Comparison of ENCODE assay signal across 17 mouse cellular contexts in the genomic region with DNA sequence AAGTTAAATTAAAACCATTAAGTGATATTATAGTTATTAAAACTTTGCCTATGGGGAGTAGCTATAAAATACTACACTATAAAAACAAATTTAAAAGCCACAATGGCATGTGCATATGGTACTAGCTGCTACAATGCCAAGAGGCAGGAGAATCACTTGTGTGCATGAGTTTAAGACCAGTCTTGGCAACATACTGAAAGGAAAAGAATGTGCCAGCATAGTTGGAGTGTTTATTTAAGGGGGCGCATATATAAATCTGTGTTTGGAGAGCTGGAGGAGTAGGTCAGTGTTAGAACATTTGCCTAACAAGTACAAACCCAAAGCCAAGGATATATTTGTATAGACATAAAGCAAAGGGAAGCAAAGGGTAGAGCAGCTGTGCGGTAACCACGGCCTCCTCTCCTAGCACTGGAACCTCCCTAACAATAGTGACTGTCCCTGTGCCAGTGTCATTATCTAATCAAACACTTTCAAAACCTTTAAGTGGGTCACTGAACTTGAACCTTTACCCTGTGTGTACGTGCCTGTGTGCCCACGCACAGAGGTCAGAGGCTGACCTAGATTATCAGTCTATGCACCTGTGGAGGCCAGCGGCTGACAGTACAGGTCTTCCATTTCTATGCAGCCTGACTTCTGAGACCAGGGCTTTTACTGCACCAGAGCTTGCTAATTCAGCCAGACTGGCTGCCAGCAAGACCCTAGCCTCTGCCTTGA. TPM values are rescaled to one million over a fixed set of nuclear protein-coding genes. Genes with fewer than 3 reads are reported as not detected.
DNase-seq lines count a peak whose midpoint lies in the region; ATAC-seq and TF ChIP-seq lines count a peak whose summit lies in the region.
"Had no signal": no experiment of that assay in that cellular context is flagged by ENCODE, and none has a peak within 500 bp of the region (broad histone marks: within the 10 kb centered on the region; RNA-seq: fewer than 3 reads in every experiment).

No protein-coding gene starts in this region.

- no peaks in the 10 kb centered on the region for H3K9me3 ChIP-seq in heart, embryonic 10.5 days
- H3K9me3 ChIP-seq in limb, embryonic 12.5 days: no peaks in the 10 kb centered on the region
- H3K9me3 ChIP-seq in limb, embryonic 10.5 days (replicated peaks): no peaks in the 10 kb centered on the region
- H3K9me3 ChIP-seq in liver, embryonic 14.5 days (ENCODE audit: control insufficient read depth, low read length): no peaks in the 10 kb centered on the region
- H3K9me3 ChIP-seq in stomach, embryonic 15.5 days: no peaks in the 10 kb centered on the region
- H3K9me3 ChIP-seq: embryonic facial prominence, embryonic 13.5 days; forebrain, embryonic 12.5 days; midbrain, embryonic 12.5 days had no signal

- DNase-seq in heart, embryonic 10.5 days (ENCODE audit: low spot score): no peak
- no peak for DNase-seq in heart, adult 9 months (ENCODE audit: low spot score in 2 of 2)
- DNase-seq in limb, embryonic 10.5 days (ENCODE audit: low spot score): no peak
- DNase-seq in liver, embryonic 14.5 days (ENCODE audit: low read depth in 3 of 3, low spot score in 3 of 3): no peak
- DNase-seq in gastrocnemius, adult 8-10 months (ENCODE audit: low spot score in 2 of 2): no peak
- DNase-seq in spleen, postnatal 14 days (ENCODE audit: low spot score in 2 of 2): no peak
- DNase-seq: adrenal gland, postnatal 10 days; cerebellum, postnatal 14 days; gastrocnemius, adult 2 months; left cerebral cortex, postnatal 4 days had no signal

- 63% methylated on average over 6 of the region's 6 CpGs for WGBS in heart, embryonic 10.5 days
- WGBS in limb, embryonic 12.5 days: 92% methylated on average over 6 of the region's 6 CpGs
- 95% methylated on average over 6 of the region's 6 CpGs for WGBS in limb, embryonic 10.5 days
- WGBS in liver, embryonic 14.5 days (ENCODE audit: insufficient replicate concordance): 69% methylated on average over 6 of the region's 6 CpGs
- WGBS in stomach, embryonic 15.5 days: 58% methylated on average over 6 of the region's 6 CpGs

- no peak for TF ChIP-seq EP300 in liver, embryonic 14.5 days (IDR thresholded peaks at IDR 0.05; ENCODE audit: low read depth)

- no peak overlapping the region for H3K9ac ChIP-seq in limb, embryonic 12.5 days (replicated peaks)
- no peak overlapping the region for H3K9ac ChIP-seq in liver, embryonic 14.5 days (replicated peaks)
- no peak overlapping the region for H3K9ac ChIP-seq in stomach, embryonic 15.5 days
- H3K9ac ChIP-seq: embryonic facial prominence, embryonic 13.5 days; forebrain, embryonic 12.5 days; midbrain, embryonic 12.5 days had no signal

- no peak for TF ChIP-seq CTCF in liver, embryonic 14.5 days (IDR thresholded peaks at IDR 0.05; ENCODE audit: low read depth)

- H3K4me1 ChIP-seq in heart, embryonic 10.5 days: peaks cover 31% of the 10 kb centered on the region
- H3K4me1 ChIP-seq in limb, embryonic 12.5 days (replicated peaks): peaks cover 21% of the 10 kb centered on the region
- no peaks in the 10 kb centered on the region for H3K4me1 ChIP-seq in limb, embryonic 10.5 days
- no peaks in the 10 kb centered on the region for H3K4me1 ChIP-seq in liver, embryonic 14.5 days (replicated peaks; ENCODE audit: control insufficient read depth in 2 of 2, insufficient read depth in 2 of 2, low read length in 1 of 2)
- H3K4me1 ChIP-seq in stomach, embryonic 15.5 days: peaks cover 12% of the 10 kb centered on the region
- H3K4me1 ChIP-seq: forebrain, embryonic 12.5 days; midbrain, embryonic 12.5 days had no signal

- no peaks in the 10 kb centered on the region for H3K27me3 ChIP-seq in heart, embryonic 10.5 days (ENCODE audit: insufficient read depth, poor library complexity, severe bottlenecking)
- H3K27me3 ChIP-seq in limb, embryonic 12.5 days: no peaks in the 10 kb centered on the region
- H3K27me3 ChIP-seq in limb, embryonic 10.5 days (ENCODE audit: low read depth, poor library complexity, severe bottlenecking): no peaks in the 10 kb centered on the region
- H3K27me3 ChIP-seq in liver, embryonic 14.5 days (ENCODE audit: control insufficient read depth, insufficient read depth, low read length): no peaks in the 10 kb centered on the region
- H3K27me3 ChIP-seq in stomach, embryonic 15.5 days (replicated peaks): no peaks in the 10 kb centered on the region
- H3K27me3 ChIP-seq: embryonic facial prominence, embryonic 13.5 days; forebrain, embryonic 12.5 days; midbrain, embryonic 12.5 days had no signal

- peaks cover 56% of the 10 kb centered on the region for H3K36me3 ChIP-seq in heart, embryonic 10.5 days
- peaks cover 65% of the 10 kb centered on the region for H3K36me3 ChIP-seq in limb, embryonic 12.5 days
- H3K36me3 ChIP-seq in limb, embryonic 10.5 days: peaks cover 74% of the 10 kb centered on the region
- peaks cover 24% of the 10 kb centered on the region for H3K36me3 ChIP-seq in liver, embryonic 14.5 days (replicated peaks; ENCODE audit: control insufficient read depth, insufficient read depth, low read depth)
- peaks cover 25% of the 10 kb centered on the region for H3K36me3 ChIP-seq in stomach, embryonic 15.5 days

- H3K27ac ChIP-seq in heart, embryonic 10.5 days: peak overlapping the region; percentile 12; the same call in 1 of the 2 replicates
- peak overlapping the region; percentile 79 for H3K27ac ChIP-seq in limb, embryonic 12.5 days
- no peak overlapping the region for H3K27ac ChIP-seq in limb, embryonic 10.5 days
- no peak overlapping the region for H3K27ac ChIP-seq in liver, embryonic 14.5 days
- peak overlapping the region; percentile 64; the same call in 1 of the 2 replicates for H3K27ac ChIP-seq in stomach, embryonic 15.5 days
- H3K27ac ChIP-seq: embryonic facial prominence, embryonic 13.5 days; forebrain, embryonic 12.5 days; gastrocnemius, adult 2 months; hindbrain, postnatal 0 days; kidney, postnatal 0 days; midbrain, embryonic 12.5 days had no signal

- no peak overlapping the region for H3K4me2 ChIP-seq in limb, embryonic 12.5 days
- no peak overlapping the region for H3K4me2 ChIP-seq in liver, embryonic 14.5 days (ENCODE audit: low read depth)
- H3K4me2 ChIP-seq in stomach, embryonic 15.5 days: no peak overlapping the region
- H3K4me2 ChIP-seq: embryonic facial prominence, embryonic 13.5 days; forebrain, embryonic 12.5 days; midbrain, embryonic 12.5 days had no signal

- ATAC-seq in limb, embryonic 12.5 days (ENCODE audit: insufficient number of reproducible peaks, insufficient read depth, low FRiP score, low TSS enrichment, low read depth): no peak
- peak; percentile 43 for ATAC-seq in liver, embryonic 14.5 days (ENCODE audit: insufficient read depth)
- ATAC-seq in stomach, embryonic 15.5 days (ENCODE audit: insufficient read depth, low FRiP score, low read depth): peak; percentile 65; the same call in 1 of the 2 replicates
- ATAC-seq: hindbrain, postnatal 0 days had no signal

- H3K4me3 ChIP-seq in heart, embryonic 10.5 days: no peak overlapping the region
- H3K4me3 ChIP-seq in limb, embryonic 12.5 days (replicated peaks): no peak overlapping the region
- H3K4me3 ChIP-seq in limb, embryonic 10.5 days: no peak overlapping the region
- no peak overlapping the region for H3K4me3 ChIP-seq in liver, embryonic 14.5 days (ENCODE audit: insufficient read depth in 1 of 2, low read depth in 2 of 2, low read length in 2 of 2)
- H3K4me3 ChIP-seq in stomach, embryonic 15.5 days (replicated peaks): no peak overlapping the region
- H3K4me3 ChIP-seq: embryonic facial prominence, embryonic 13.5 days; forebrain, embryonic 12.5 days; gastrocnemius, adult 2 months; midbrain, embryonic 12.5 days had no signal

RNA-seq across cellular contexts. Expression of a gene that starts 9.3 kb away (rescaled TPM):
- 3.1 and 3.3 TPM in 2 replicates for polyA plus RNA-seq in heart, embryonic 10.5 days (2016; fragmentation: Nextera tagmentation; extraction: Ambion mirVana)
- 2.6 and 2.7 TPM in 2 replicates for polyA plus RNA-seq in limb, embryonic 12.5 days (2016; fragmentation: Nextera tagmentation; extraction: Ambion mirVana)
- polyA plus RNA-seq in limb, embryonic 10.5 days (2016; fragmentation: Nextera tagmentation; extraction: Ambion mirVana): 1.1 and 2.2 TPM in 2 replicates
- polyA plus RNA-seq in liver, embryonic 14.5 days (2012; rRNA removed): 3.5 and 4.1 TPM in 2 replicates
- 2.9 and 3.2 TPM in 2 replicates for polyA plus RNA-seq in liver, embryonic 14.5 days (2014; fragmentation: Nextera tagmentation; extraction: Ambion mirVana)
- polyA plus RNA-seq in stomach, embryonic 15.5 days (2015; fragmentation: Nextera tagmentation; extraction: Ambion mirVana): 5.4 and 6.0 TPM in 2 replicates
- 1 to 10 TPM; 2.7 to 3.5 (median 2.9) TPM for total RNA-seq in gastrocnemius, adult 8-10 months (2022)

RNA-seq across cellular contexts. Expression of a gene that starts 21.4 kb away (rescaled TPM):
- polyA plus RNA-seq in heart, embryonic 10.5 days (2016; fragmentation: Nextera tagmentation; extraction: Ambion mirVana): 0.24 and 0.31 TPM in 2 replicates
- 0.21 and 0.22 TPM in 2 replicates for polyA plus RNA-seq in limb, embryonic 12.5 days (2016; fragmentation: Nextera tagmentation; extraction: Ambion mirVana)
- 0.31 and 0.35 TPM in 2 replicates for polyA plus RNA-seq in limb, embryonic 10.5 days (2016; fragmentation: Nextera tagmentation; extraction: Ambion mirVana)
- not detected in 2 replicates for polyA plus RNA-seq in liver, embryonic 14.5 days (2012; rRNA removed)
- 0.08 TPM in 1 of 2 replicates, not detected in the other for polyA plus RNA-seq in liver, embryonic 14.5 days (2014; fragmentation: Nextera tagmentation; extraction: Ambion mirVana)
- polyA plus RNA-seq in stomach, embryonic 15.5 days (2015; fragmentation: Nextera tagmentation; extraction: Ambion mirVana): 0.21 and 0.35 TPM in 2 replicates
- under 1 TPM; 0.31 to 0.80 (median 0.74) TPM for total RNA-seq in gastrocnemius, adult 8-10 months (2022)

RNA-seq across cellular contexts. Expression of a gene that starts 25.7 kb away (rescaled TPM):
- 241 and 302 TPM in 2 replicates for polyA plus RNA-seq in heart, embryonic 10.5 days (2016; fragmentation: Nextera tagmentation; extraction: Ambion mirVana)
- 355 and 365 TPM in 2 replicates for polyA plus RNA-seq in limb, embryonic 12.5 days (2016; fragmentation: Nextera tagmentation; extraction: Ambion mirVana)
- 348 and 375 TPM in 2 replicates for polyA plus RNA-seq in limb, embryonic 10.5 days (2016; fragmentation: Nextera tagmentation; extraction: Ambion mirVana)
- polyA plus RNA-seq in liver, embryonic 14.5 days (2012; rRNA removed): 36.7 and 44.5 TPM in 2 replicates
- polyA plus RNA-seq in liver, embryonic 14.5 days (2014; fragmentation: Nextera tagmentation; extraction: Ambion mirVana): 162 and 171 TPM in 2 replicates
- 386 and 415 TPM in 2 replicates for polyA plus RNA-seq in stomach, embryonic 15.5 days (2015; fragmentation: Nextera tagmentation; extraction: Ambion mirVana)
- total RNA-seq in gastrocnemius, adult 8-10 months (2022): 100 to 1,000 TPM in 2 of 4 experiments, 10 to 100 TPM in 2; 80.9 to 103 (median 97.5) TPM

Comparison
In these comparisons a context has a peak if more than half of its experiments do, and no peak if none do; other contexts are left out.
1. H3K27ac ChIP-seq: peak in heart, embryonic 10.5 days (single experiment), limb, embryonic 12.5 days (single experiment) and stomach, embryonic 15.5 days (single experiment); none in limb, embryonic 10.5 days (single experiment) and liver, embryonic 14.5 days (single experiment).